In the genomic region with DNA sequence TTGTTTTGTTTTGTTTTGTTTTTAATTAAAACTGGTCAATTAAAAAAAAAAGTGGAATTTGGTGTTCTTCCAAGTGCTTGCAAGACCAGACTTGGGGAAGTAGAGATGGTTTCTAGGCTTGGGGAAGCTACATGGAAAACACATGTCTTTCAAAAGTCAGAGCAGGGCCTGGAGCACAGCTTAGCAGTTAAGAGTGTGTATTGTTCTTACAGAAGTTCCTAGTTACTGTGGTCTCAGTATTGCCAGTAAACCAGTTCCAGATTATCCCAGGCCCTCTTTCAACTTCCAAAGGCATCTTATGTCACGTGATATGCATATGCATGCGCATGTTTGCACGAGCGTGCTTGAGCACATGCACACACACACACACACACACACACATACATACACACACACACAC, we compare ENCODE assay signal across 23 mouse cellular contexts.
DNase-seq lines count a peak whose midpoint lies in the region; ATAC-seq and TF ChIP-seq lines count a peak whose summit lies in the region.
"Had no signal": no experiment of that assay in that cellular context is flagged by ENCODE, and none has a peak within 500 bp of the region (broad histone marks: within the 10 kb centered on the region; RNA-seq: fewer than 3 reads in every experiment).

No protein-coding gene starts in this region.

- H3K4me2 ChIP-seq in limb, embryonic 13.5 days (replicated peaks) = no peak overlapping the region
- no peak overlapping the region for H3K4me2 ChIP-seq in embryonic facial prominence, embryonic 14.5 days (ENCODE audit: low read depth, low read length)
- H3K4me2 ChIP-seq in hindbrain, embryonic 14.5 days (replicated peaks) = no peak overlapping the region
- H3K4me2 ChIP-seq: embryonic facial prominence, embryonic 12.5 days; forebrain, embryonic 12.5 days had no signal

- H3K4me1 ChIP-seq in limb, embryonic 13.5 days = no peaks in the 10 kb centered on the region
- no peaks in the 10 kb centered on the region for H3K4me1 ChIP-seq in limb, embryonic 10.5 days
- no peaks in the 10 kb centered on the region for H3K4me1 ChIP-seq in embryonic facial prominence, embryonic 14.5 days (ENCODE audit: control insufficient read depth, insufficient read depth, low read length)
- H3K4me1 ChIP-seq in thymus, adult 2 months (replicated peaks; ENCODE audit: control insufficient read depth, insufficient read depth, low read length) = no peaks in the 10 kb centered on the region
- no peaks in the 10 kb centered on the region for H3K4me1 ChIP-seq in hindbrain, embryonic 14.5 days (replicated peaks; ENCODE audit: control insufficient read depth, insufficient read depth, low read length)
- H3K4me1 ChIP-seq: embryonic facial prominence, embryonic 12.5 days; forebrain, embryonic 10.5 days; forebrain, embryonic 12.5 days had no signal

- no peaks in the 10 kb centered on the region for H3K36me3 ChIP-seq in limb, embryonic 13.5 days
- H3K36me3 ChIP-seq in limb, embryonic 10.5 days = no peaks in the 10 kb centered on the region
- no peaks in the 10 kb centered on the region for H3K36me3 ChIP-seq in embryonic facial prominence, embryonic 14.5 days (ENCODE audit: control insufficient read depth, insufficient read depth, low read length)
- no peaks in the 10 kb centered on the region for H3K36me3 ChIP-seq in thymus, adult 2 months (ENCODE audit: control insufficient read depth, insufficient read depth, low read length)
- H3K36me3 ChIP-seq in hindbrain, embryonic 14.5 days (replicated peaks; ENCODE audit: control insufficient read depth, insufficient read depth) = no peaks in the 10 kb centered on the region
- H3K36me3 ChIP-seq: embryonic facial prominence, embryonic 12.5 days; forebrain, embryonic 10.5 days; forebrain, embryonic 12.5 days had no signal

- no peaks in the 10 kb centered on the region for H3K27me3 ChIP-seq in limb, embryonic 13.5 days
- H3K27me3 ChIP-seq in limb, embryonic 10.5 days (ENCODE audit: low read depth, poor library complexity, severe bottlenecking) = no peaks in the 10 kb centered on the region
- no peaks in the 10 kb centered on the region for H3K27me3 ChIP-seq in embryonic facial prominence, embryonic 14.5 days (replicated peaks; ENCODE audit: control insufficient read depth, insufficient read depth, low read length)
- no peaks in the 10 kb centered on the region for H3K27me3 ChIP-seq in thymus, adult 2 months (ENCODE audit: control insufficient read depth, insufficient read depth, low read length)
- no peaks in the 10 kb centered on the region for H3K27me3 ChIP-seq in hindbrain, embryonic 14.5 days (ENCODE audit: control insufficient read depth, insufficient read depth, low read length)
- H3K27me3 ChIP-seq: embryonic facial prominence, embryonic 12.5 days; forebrain, embryonic 12.5 days had no signal

- no peak for TF ChIP-seq POLR2A in thymus, adult 2 months (IDR thresholded peaks at IDR 0.05; ENCODE audit: control insufficient read depth, extremely low read depth, insufficient read depth, low read length, poor library complexity)

- no peak overlapping the region for H3K27ac ChIP-seq in limb, embryonic 13.5 days
- no peak overlapping the region for H3K27ac ChIP-seq in limb, embryonic 10.5 days
- no peak overlapping the region for H3K27ac ChIP-seq in embryonic facial prominence, embryonic 14.5 days (replicated peaks; ENCODE audit: low read depth, low read length)
- H3K27ac ChIP-seq in thymus, adult 2 months (ENCODE audit: control insufficient read depth, insufficient read depth, low read length) = no peak overlapping the region
- no peak overlapping the region for H3K27ac ChIP-seq in hindbrain, embryonic 14.5 days
- H3K27ac ChIP-seq: embryonic facial prominence, embryonic 12.5 days; forebrain, embryonic 10.5 days; forebrain, embryonic 12.5 days had no signal

- peak; percentile 48; the same call in 1 of the 2 replicates for ATAC-seq in limb, embryonic 13.5 days (ENCODE audit: low FRiP score, low read depth)
- ATAC-seq in embryonic facial prominence, embryonic 14.5 days (ENCODE audit: low read depth) = no peak
- no peak for ATAC-seq in megakaryocyte-erythroid progenitor cell, adult 5-6 weeks (replicated peaks; ENCODE audit: low FRiP score, low TSS enrichment, poor library complexity, severe bottlenecking)
- ATAC-seq in hindbrain, embryonic 14.5 days (ENCODE audit: low FRiP score) = no peak
- ATAC-seq: forebrain, embryonic 14.5 days; forebrain, embryonic 16.5 days had no signal

- no peaks in the 10 kb centered on the region for H3K9me3 ChIP-seq in limb, embryonic 13.5 days
- no peaks in the 10 kb centered on the region for H3K9me3 ChIP-seq in limb, embryonic 10.5 days (replicated peaks)
- H3K9me3 ChIP-seq in embryonic facial prominence, embryonic 14.5 days (ENCODE audit: control insufficient read depth, low read length) = no peaks in the 10 kb centered on the region
- no peaks in the 10 kb centered on the region for H3K9me3 ChIP-seq in hindbrain, embryonic 14.5 days (ENCODE audit: control insufficient read depth, low read length)
- H3K9me3 ChIP-seq: embryonic facial prominence, embryonic 12.5 days; forebrain, embryonic 10.5 days; forebrain, embryonic 12.5 days had no signal

- no peak for DNase-seq in limb, embryonic 10.5 days (ENCODE audit: low spot score)
- DNase-seq in embryonic facial prominence, embryonic 14.5 days (ENCODE audit: low spot score) = peak; percentile 70
- DNase-seq in forelimb bud, embryonic 11.5 days (ENCODE audit: low read depth, low spot score) = peak; percentile 16
- DNase-seq in thymus, adult 2 months = no peak
- no peak for DNase-seq in hindbrain, embryonic 14.5 days (ENCODE audit: low spot score)
- DNase-seq: adrenal gland, adult 2 months; adrenal gland, postnatal 10 days; adrenal gland, postnatal 25 days; cerebellum, adult 11 months; cerebellum, adult 18-20 months; cerebellum, adult 8-10 months; cerebellum, adult 9-11 months; cerebellum, postnatal 14 days; cerebellum, postnatal 36 days; embryo, embryonic 11 days had no signal

- no peak for TF ChIP-seq CTCF in thymus, adult 2 months (IDR thresholded peaks at IDR 0.05; ENCODE audit: borderline replicate concordance, control insufficient read depth, extremely low read depth, insufficient read depth, low read length, poor library complexity)

- no peak overlapping the region for H3K4me3 ChIP-seq in limb, embryonic 13.5 days
- no peak overlapping the region for H3K4me3 ChIP-seq in limb, embryonic 10.5 days
- H3K4me3 ChIP-seq in embryonic facial prominence, embryonic 14.5 days (ENCODE audit: low read depth, low read length) = no peak overlapping the region
- H3K4me3 ChIP-seq in thymus, adult 2 months (ENCODE audit: control insufficient read depth, insufficient read depth, low read length) = no peak overlapping the region
- H3K4me3 ChIP-seq in hindbrain, embryonic 14.5 days (replicated peaks; ENCODE audit: low read length) = no peak overlapping the region
- H3K4me3 ChIP-seq: embryonic facial prominence, embryonic 12.5 days; erythroblast, embryonic 14.5 days; forebrain, embryonic 10.5 days; forebrain, embryonic 12.5 days had no signal

- 57% methylated on average over 4 of the region's 4 CpGs for WGBS in limb, embryonic 13.5 days
- WGBS in limb, embryonic 10.5 days = 94% methylated on average over 4 of the region's 4 CpGs
- 70% methylated on average over 4 of the region's 4 CpGs for WGBS in embryonic facial prominence, embryonic 14.5 days
- WGBS in thymus, adult 2 months = 95% methylated on average over 4 of the region's 4 CpGs
- 96% methylated on average over 4 of the region's 4 CpGs for WGBS in hindbrain, embryonic 14.5 days

- no peak overlapping the region for H3K9ac ChIP-seq in limb, embryonic 13.5 days
- H3K9ac ChIP-seq in embryonic facial prominence, embryonic 14.5 days (ENCODE audit: low read depth, low read length) = no peak overlapping the region
- H3K9ac ChIP-seq in hindbrain, embryonic 14.5 days = no peak overlapping the region
- H3K9ac ChIP-seq: embryonic facial prominence, embryonic 12.5 days; forebrain, embryonic 12.5 days had no signal

Comparison
In these comparisons a context has a peak if more than half of its experiments do, and no peak if none do; other contexts are left out.
1. DNase-seq: peak in embryonic facial prominence, embryonic 14.5 days (single experiment) and forelimb bud, embryonic 11.5 days (single experiment); none in limb, embryonic 10.5 days (single experiment), thymus, adult 2 months (single experiment) and hindbrain, embryonic 14.5 days (single experiment).